Mouse (Mus musculus) intestine, postnatal 0 days (tissue): ENCODE measurements around the gene Myo1g. TPM values are rescaled to one million over a fixed set of nuclear protein-coding genes. Genes with fewer than 3 reads are reported as not detected.

Experiments
- ATAC-seq: fragments of 200-750 bp; cut with Nextera tagmentation; 2 replicates; pipeline ENCODE4 v1.8.0; 2017; ENCODE audit warnings: mild to moderate bottlenecking, moderate TSS enrichment, moderate library complexity
- H3K27ac ChIP-seq: fragments of 300-500 bp; sonication (generic); 2 replicates; pipeline ENCODE4 v1.5.1; 2014; ENCODE audit warnings: mild to moderate bottlenecking, low read depth, low read length, moderate library complexity
- H3K27me3 ChIP-seq: fragments of 300-500 bp; sonication (generic); replicated peaks from 2 replicates; pipeline ENCODE4 v1.6.1; 2014; ENCODE audit warnings: low read length, mixed read lengths; ENCODE audit not compliant: control insufficient read depth, insufficient read depth
- H3K36me3 ChIP-seq: fragments of 300-500 bp; sonication (generic); 2 replicates; pipeline ENCODE4 v1.6.1; 2014; ENCODE audit warnings: mild to moderate bottlenecking, moderate library complexity; ENCODE audit not compliant: control insufficient read depth, insufficient read depth
- H3K4me1 ChIP-seq: fragments of 300-500 bp; sonication (generic); replicated peaks from 2 replicates; pipeline ENCODE4 v1.6.1; 2014; ENCODE audit warnings: antibody characterized with exemption, low read length, mixed read lengths; ENCODE audit not compliant: control insufficient read depth, insufficient read depth
- H3K4me2 ChIP-seq: fragments of 300-500 bp; sonication (generic); replicated peaks from 2 replicates; pipeline ENCODE4 v1.6.1; 2014; ENCODE audit warnings: low read depth, mild to moderate bottlenecking, moderate library complexity
- H3K4me3 ChIP-seq: fragments of 300-500 bp; sonication (generic); 2 replicates; pipeline ENCODE4 v1.5.1; 2014; ENCODE audit warnings: low read depth, low read length
- H3K9ac ChIP-seq: fragments of 300-500 bp; sonication (generic); 2 replicates; pipeline ENCODE4 v1.6.1; 2014; ENCODE audit warnings: mild to moderate bottlenecking, low read depth, low read length
- H3K9me3 ChIP-seq: fragments of 300-500 bp; sonication (generic); 2 replicates; pipeline ENCODE4 v1.6.1; 2016; ENCODE audit warnings: mixed run types; ENCODE audit not compliant: control insufficient read depth
- CTCF ChIP-seq: sonication (generic); IDR thresholded peaks from 2 replicates; pipeline ENCODE4 v1.5.1; 2016; ENCODE audit warnings: low read depth, mild to moderate bottlenecking, control low read depth, antibody characterized with exemption, moderate library complexity
- WGBS: fragments of 180-500 bp; shearing (Covaris S2); extraction: QIAGEN DNeasy Blood & Tissue Kit; methylation state at CpG from one replicate; pipeline ENCODE4 v1.1.7; 2014; 5-methylcytosine and 5-hydroxymethylcytosine counted together
- polyA plus RNA-seq: library from polyadenylated mRNA; unstranded; fragments of >200 nt; fragmentation: Nextera tagmentation; extraction: Ambion mirVana; gene quantifications from 2 replicates; pipeline ENCODE4 v1.2.1, GENCODE M21; 2015

The Myo1g gene
- polyA plus RNA-seq, 1 experiment from 2014 or later: 0.87 TPM

- Histone ChIP-seq H3K27me3 (no peaks in the 10 kb centered on the region), H3K4me2 (0 out of 2 replicates have a peak overlapping the region, but pooled peaks have one; percentile 24), H3K4me1 (no peaks in the 10 kb centered on the region), H3K9me3 (no peaks in the 10 kb centered on the region), H3K27ac (no peak overlapping the region), H3K4me3 (no peak overlapping the region), H3K36me3 (peaks cover 6% of the 10 kb centered on the region; the same call in 1 of the 2 replicates), H3K9ac (no peak overlapping the region)
- ATAC-seq: peak; percentile 44; the same call in 1 of the 2 replicates
- no peak for TF ChIP-seq CTCF
- whole genome bisulfite sequencing: 50% methylated on average over 11 of the region's 11 CpGs
Observed at GRCm38 (mm10) chr11:6519491-6520033, 1.2 kb downstream of the Myo1g start.

- H3K36me3 ChIP-seq: no peaks in the 10 kb centered on the region
- no peak overlapping the region for H3K4me3 ChIP-seq
- H3K4me1 ChIP-seq: no peaks in the 10 kb centered on the region
- H3K27me3 ChIP-seq: no peaks in the 10 kb centered on the region
- no peak for ATAC-seq
- TF ChIP-seq CTCF: no peak
- H3K4me2 ChIP-seq: no peak overlapping the region
- 54% methylated on average over 7 of the region's 7 CpGs for WGBS
- no peaks in the 10 kb centered on the region for H3K9me3 ChIP-seq
- H3K27ac ChIP-seq: no peak overlapping the region
- H3K9ac ChIP-seq: no peak overlapping the region
Observed at GRCm38 (mm10) chr11:6514837-6515236, 5.9 kb downstream of the Myo1g start.

- ATAC-seq: no peak
- no peak for TF ChIP-seq CTCF
- H3K27me3 ChIP-seq: no peaks in the 10 kb centered on the region
- WGBS: 53% methylated on average over 1 of the region's 1 CpGs
- no peak overlapping the region for H3K4me3 ChIP-seq
- no peaks in the 10 kb centered on the region for H3K36me3 ChIP-seq
- H3K27ac ChIP-seq: no peak overlapping the region
- H3K4me2 ChIP-seq: no peak overlapping the region
- H3K9ac ChIP-seq: no peak overlapping the region
- 0 out of 2 replicates have a peak, but pooled peaks cover 5% of the 10 kb centered on the region for H3K4me1 ChIP-seq
- H3K9me3 ChIP-seq: no peaks in the 10 kb centered on the region
Observed at GRCm38 (mm10) chr11:6508269-6508876, 12.4 kb downstream of the Myo1g start.

GRCm38 (mm10) chr11:6506516-6506915 lies 14.2 kb downstream of the Myo1g start:
- Histone ChIP-seq H3K9ac (no peak overlapping the region), H3K27ac (no peak overlapping the region), H3K4me3 (no peak overlapping the region), H3K4me2 (no peak overlapping the region), H3K27me3 (no peaks in the 10 kb centered on the region), H3K36me3 (no peaks in the 10 kb centered on the region), H3K9me3 (no peaks in the 10 kb centered on the region), H3K4me1 (0 out of 2 replicates have a peak, but pooled peaks cover 5% of the 10 kb centered on the region)
- WGBS: 74% methylated on average over 9 of the region's 9 CpGs
- no peak for ATAC-seq
- TF ChIP-seq CTCF: no peak

- Histone ChIP-seq H3K4me1 (0 out of 2 replicates have a peak, but pooled peaks cover 5% of the 10 kb centered on the region), H3K4me3 (no peak overlapping the region), H3K9ac (no peak overlapping the region), H3K4me2 (peak overlapping the region; percentile 18; the same call in 1 of the 2 replicates), H3K27me3 (no peaks in the 10 kb centered on the region), H3K27ac (peak overlapping the region; percentile 54), H3K9me3 (no peaks in the 10 kb centered on the region), H3K36me3 (no peaks in the 10 kb centered on the region)
- no peak for TF ChIP-seq CTCF
- WGBS: 35% methylated on average over 6 of the region's 6 CpGs
- ATAC-seq: peak; percentile 90
Observed at GRCm38 (mm10) chr11:6504689-6505088, 16.1 kb downstream of the Myo1g start.

GRCm38 (mm10) chr11:6504226-6504625 lies 16.5 kb downstream of the Myo1g start:
- H3K27ac ChIP-seq: peak overlapping the region; percentile 54
- TF ChIP-seq CTCF: no peak
- no peak overlapping the region for H3K4me3 ChIP-seq
- WGBS: 51% methylated on average over 3 of the region's 3 CpGs
- H3K27me3 ChIP-seq: no peaks in the 10 kb centered on the region
- H3K9me3 ChIP-seq: no peaks in the 10 kb centered on the region
- ATAC-seq: peak; percentile 28
- H3K4me1 ChIP-seq: 0 out of 2 replicates have a peak, but pooled peaks cover 5% of the 10 kb centered on the region
- H3K4me2 ChIP-seq: peak overlapping the region; percentile 18; the same call in 1 of the 2 replicates
- no peaks in the 10 kb centered on the region for H3K36me3 ChIP-seq
- no peak overlapping the region for H3K9ac ChIP-seq
